Mouse (Mus musculus) ES-Bruce4 (cell line): ENCODE measurements at regions not wholly inside any gene's neighbourhood (a gene's known extent, or its start where the extent isn't known, plus 50 kb on each side); places are given as distances from the start of the nearest gene placed in this dataset.

Experiments
- H3K27ac ChIP-seq: 2 replicates; pipeline ENCODE4 v1.5.1; 2012; ENCODE audit warnings: low read length, inconsistent platforms; ENCODE audit not compliant: insufficient read depth
- H3K27me3 ChIP-seq: 2 replicates; pipeline ENCODE4 v1.6.1; 2012; ENCODE audit warnings: mild to moderate bottlenecking, low read length, inconsistent platforms; ENCODE audit not compliant: control insufficient read depth, poor library complexity, insufficient read depth, severe bottlenecking
- H3K36me3 ChIP-seq: 2 replicates; pipeline ENCODE4 v1.6.1; 2012; ENCODE audit warnings: inconsistent platforms, mild to moderate bottlenecking, low read length, moderate library complexity; ENCODE audit not compliant: control insufficient read depth, poor library complexity, insufficient read depth, severe bottlenecking
- H3K4me1 ChIP-seq: one replicate; pipeline ENCODE4 v1.8.1; 2011; ENCODE audit warnings: low read length; ENCODE audit not compliant: control insufficient read depth, insufficient read depth
- H3K4me3 ChIP-seq: 2 replicates; pipeline ENCODE4 v1.5.1; 2011; ENCODE audit warnings: low read depth, mild to moderate bottlenecking, low read length
- H3K9ac ChIP-seq: 2 replicates; pipeline ENCODE4 v1.6.1; 2012; ENCODE audit warnings: low read depth, mild to moderate bottlenecking, inconsistent platforms; ENCODE audit not compliant: poor library complexity, severe bottlenecking
- H3K9me3 ChIP-seq: replicated peaks from 2 replicates; pipeline ENCODE4 v1.6.1; 2012; ENCODE audit warnings: mild to moderate bottlenecking, low read length, inconsistent platforms; ENCODE audit not compliant: control insufficient read depth, poor library complexity, insufficient read depth, severe bottlenecking
- CTCF ChIP-seq: IDR thresholded peaks from one replicate; pipeline ENCODE4 v1.8.1; 2011; ENCODE audit warnings: low read depth, low read length
- EP300 ChIP-seq: IDR thresholded peaks from 2 replicates; pipeline ENCODE4 v1.6.1; 2011; ENCODE audit warnings: low read depth, low read length; ENCODE audit not compliant: insufficient read depth
- POLR2A ChIP-seq: IDR thresholded peaks from one replicate; pipeline ENCODE4 v1.8.1; 2011; ENCODE audit warnings: low read length; ENCODE audit not compliant: insufficient read depth

DNA sequence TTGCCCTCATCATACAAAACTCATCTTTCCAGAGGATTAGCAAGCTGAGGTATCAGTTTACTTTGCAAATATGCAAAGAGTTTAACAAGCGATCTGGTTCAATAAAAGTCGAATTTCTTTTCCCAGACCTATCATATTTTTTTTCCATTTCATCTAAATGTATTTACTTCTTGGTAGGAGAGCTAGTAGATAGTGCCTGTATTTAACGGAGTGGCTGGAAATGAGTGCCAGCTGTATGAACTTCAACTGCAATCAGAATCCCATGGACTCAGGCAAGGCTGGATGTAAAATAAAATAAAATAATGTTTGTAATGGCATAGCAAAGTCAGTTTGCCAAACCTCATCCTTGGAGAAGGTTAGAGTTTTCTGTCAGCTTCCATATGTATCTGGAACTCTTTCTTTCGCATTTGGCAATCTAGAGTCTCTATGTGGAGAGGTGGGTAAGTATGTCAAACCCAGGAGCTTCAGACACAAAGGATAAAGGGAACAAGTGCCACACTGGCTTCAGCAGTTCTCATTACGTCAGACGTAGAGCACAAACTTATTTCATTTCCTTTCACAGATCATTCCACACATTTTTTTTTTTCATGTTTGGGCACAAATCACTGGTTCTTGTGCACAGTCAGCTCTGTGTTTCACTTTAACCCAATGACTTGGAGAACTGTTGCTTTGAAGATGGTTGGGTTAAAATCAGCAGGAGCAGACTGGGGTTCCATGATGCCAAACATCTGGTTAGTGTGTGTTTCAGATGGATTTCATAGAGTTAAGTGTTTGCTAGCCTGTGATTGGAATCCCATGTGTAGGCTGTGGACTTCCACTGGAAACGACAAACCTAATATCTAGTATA is 357.2 kb upstream of the Tmc3 start:
- Histone ChIP-seq H3K9ac (no peak overlapping the region), H3K4me3 (no peak overlapping the region), H3K9me3 (no peaks in the 10 kb centered on the region), H3K4me1 (no peaks in the 10 kb centered on the region), H3K36me3 (no peaks in the 10 kb centered on the region), H3K27me3 (no peaks in the 10 kb centered on the region), H3K27ac (no peak overlapping the region)
- TF ChIP-seq EP300, result no peak
- TF ChIP-seq POLR2A, result no peak
- TF ChIP-seq CTCF, result no peak

DNA sequence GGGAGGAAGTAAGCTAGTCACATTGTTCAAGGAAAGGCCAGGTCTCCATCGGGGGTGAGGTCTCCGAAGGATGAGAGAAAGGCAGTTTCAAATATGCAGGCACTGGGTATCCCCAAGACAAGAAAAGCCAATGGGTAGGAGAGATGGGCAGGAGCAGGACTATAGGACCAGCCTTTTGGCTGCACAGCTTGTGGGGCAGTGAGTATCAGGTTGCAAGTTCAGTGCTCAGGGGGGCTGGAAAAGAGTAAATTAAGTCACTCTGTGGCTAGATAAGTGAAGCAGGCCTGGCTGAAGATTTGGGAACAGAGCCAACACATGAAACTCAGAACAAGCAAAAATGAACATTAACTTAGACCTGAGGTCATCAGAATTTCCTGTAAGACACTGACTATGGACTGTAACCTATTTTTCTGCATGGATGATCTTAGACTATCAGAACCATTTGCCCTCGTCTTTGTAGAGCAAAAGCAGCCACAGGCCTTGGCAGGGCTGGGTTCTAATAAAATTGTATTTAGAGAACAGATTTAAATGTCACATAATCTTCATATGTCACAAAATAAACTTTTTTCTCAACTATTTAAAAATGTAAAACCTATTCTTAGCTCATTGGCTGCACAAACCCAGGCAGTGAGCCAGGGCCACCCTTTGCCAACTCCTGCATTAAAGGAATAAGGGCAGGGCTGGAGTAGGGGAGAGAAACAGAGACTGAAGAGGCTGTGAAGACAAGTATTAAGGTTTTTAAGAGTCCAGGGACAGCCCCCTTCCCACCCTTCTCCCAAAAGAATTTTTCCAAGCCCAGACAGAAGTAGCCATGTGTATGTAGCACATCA is 354.0 kb upstream of the Tmc3 start:
- Histone ChIP-seq H3K27ac (no peak overlapping the region), H3K4me1 (no peaks in the 10 kb centered on the region), H3K4me3 (no peak overlapping the region), H3K9me3 (no peaks in the 10 kb centered on the region), H3K36me3 (no peaks in the 10 kb centered on the region), H3K9ac (no peak overlapping the region), H3K27me3 (no peaks in the 10 kb centered on the region)
- TF ChIP-seq POLR2A (no peak), CTCF (no peak), EP300 (no peak)

DNA sequence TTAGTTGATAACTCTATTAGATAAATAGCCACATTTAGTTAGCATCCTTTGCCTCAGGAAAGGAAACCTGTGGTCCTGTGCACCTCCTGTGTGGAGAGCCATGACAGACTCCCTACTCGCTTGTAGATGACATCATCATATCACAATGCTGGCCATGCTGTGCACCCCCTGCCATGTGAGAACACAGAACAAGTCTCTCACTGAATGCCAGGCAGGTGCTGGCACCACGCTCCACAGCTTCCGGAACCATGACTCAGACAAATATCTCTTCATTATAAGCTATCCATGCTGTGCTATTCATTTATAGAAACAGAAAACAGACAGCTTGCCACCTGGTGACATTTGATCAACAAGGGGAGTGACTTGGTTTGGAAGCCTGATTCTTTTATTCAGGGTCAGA is 349.1 kb upstream of the Tmc3 start:
- no peak overlapping the region for H3K27ac ChIP-seq
- H3K4me1 ChIP-seq, result peaks cover 3% of the 10 kb centered on the region
- no peak overlapping the region for H3K4me3 ChIP-seq
- no peaks in the 10 kb centered on the region for H3K36me3 ChIP-seq
- H3K9ac ChIP-seq, result no peak overlapping the region
- H3K9me3 ChIP-seq, result no peaks in the 10 kb centered on the region
- TF ChIP-seq CTCF, result no peak
- TF ChIP-seq POLR2A, result no peak
- no peak for TF ChIP-seq EP300
- H3K27me3 ChIP-seq, result no peaks in the 10 kb centered on the region

DNA sequence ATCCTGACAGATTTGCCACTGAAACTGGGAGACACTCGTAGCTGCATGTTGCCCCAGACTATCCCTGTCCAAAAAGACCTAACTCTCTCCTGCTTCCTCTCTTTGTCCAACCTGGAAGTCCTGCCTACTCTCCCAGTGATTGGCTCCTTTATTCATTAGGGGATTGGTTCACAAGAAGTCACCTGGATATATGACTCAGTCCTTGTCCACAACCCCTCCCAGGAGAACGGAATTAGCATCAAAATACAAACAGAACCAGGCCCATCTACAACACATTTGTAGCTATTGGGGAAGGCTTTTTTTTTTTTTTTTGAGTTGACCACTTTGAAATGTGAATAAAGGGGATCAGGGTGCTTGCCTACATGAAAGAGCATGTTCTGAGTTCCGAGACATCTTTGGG is 347.4 kb upstream of the Tmc3 start:
- H3K27ac ChIP-seq, result peak overlapping the region; percentile 7; the same call in 1 of the 2 replicates
- H3K4me1 ChIP-seq, result peaks cover 3% of the 10 kb centered on the region
- no peak overlapping the region for H3K9ac ChIP-seq
- H3K36me3 ChIP-seq, result no peaks in the 10 kb centered on the region
- H3K4me3 ChIP-seq, result no peak overlapping the region
- H3K9me3 ChIP-seq, result no peaks in the 10 kb centered on the region
- TF ChIP-seq EP300 (no peak), CTCF (no peak), POLR2A (no peak)
- H3K27me3 ChIP-seq, result no peaks in the 10 kb centered on the region

DNA sequence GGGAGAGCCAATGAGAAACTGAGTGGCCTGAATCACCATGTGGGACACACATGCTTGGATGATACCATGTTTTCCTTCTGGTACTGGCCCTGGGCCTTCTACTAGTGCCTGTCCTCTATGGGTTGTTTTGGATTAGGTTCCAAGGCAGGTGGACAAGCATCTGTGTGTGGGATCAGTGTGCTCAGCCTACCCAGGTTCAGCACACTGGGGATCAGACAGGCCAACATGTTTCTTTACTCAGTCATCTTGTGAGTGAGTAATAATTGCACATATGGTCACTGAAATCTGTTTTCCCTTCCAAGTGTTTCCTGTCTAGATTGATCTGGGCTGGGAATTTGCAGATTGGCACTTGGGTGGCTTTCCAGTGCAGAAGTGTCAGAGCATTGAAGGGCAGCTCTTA is 346.6 kb upstream of the Tmc3 start:
- H3K27me3 ChIP-seq, result no peaks in the 10 kb centered on the region
- no peaks in the 10 kb centered on the region for H3K9me3 ChIP-seq
- no peak overlapping the region for H3K27ac ChIP-seq
- H3K4me1 ChIP-seq, result peaks cover 3% of the 10 kb centered on the region
- no peak for TF ChIP-seq CTCF
- no peak for TF ChIP-seq POLR2A
- H3K9ac ChIP-seq, result no peak overlapping the region
- no peak overlapping the region for H3K4me3 ChIP-seq
- H3K36me3 ChIP-seq, result no peaks in the 10 kb centered on the region

DNA sequence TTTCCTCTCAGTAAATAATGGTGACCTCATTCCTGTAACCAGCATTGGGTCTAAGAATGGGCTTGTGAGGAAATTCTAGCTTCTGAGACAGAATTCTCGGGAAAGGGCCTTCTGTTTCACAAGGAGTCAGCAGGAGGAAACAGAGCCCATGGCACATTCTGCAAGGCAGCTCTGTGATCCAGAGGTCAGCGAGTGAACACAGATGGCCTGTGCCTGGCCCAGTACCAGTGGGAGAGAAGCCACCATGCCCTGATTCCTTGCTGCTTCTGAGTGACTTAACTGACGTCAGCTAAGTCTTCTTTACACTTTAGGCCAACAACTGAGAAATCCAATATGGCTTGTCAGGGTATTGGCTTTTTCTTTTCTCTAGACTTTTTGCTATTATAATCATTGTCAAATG is 342.5 kb upstream of the Tmc3 start:
- H3K4me1 ChIP-seq, result no peaks in the 10 kb centered on the region
- H3K27me3 ChIP-seq, result no peaks in the 10 kb centered on the region
- H3K9me3 ChIP-seq, result no peaks in the 10 kb centered on the region
- TF ChIP-seq CTCF (no peak), EP300 (no peak), POLR2A (no peak)
- no peaks in the 10 kb centered on the region for H3K36me3 ChIP-seq
- H3K4me3 ChIP-seq, result no peak overlapping the region
- H3K27ac ChIP-seq, result no peak overlapping the region
- no peak overlapping the region for H3K9ac ChIP-seq
